Mouse (Mus musculus) bone marrow macrophage, adult 2 months (primary cell): ENCODE results near the gene Tymp.

ENCODE experiments used
- CTCF ChIP-seq: IDR thresholded peaks from 2 replicates; pipeline ENCODE4 v1.5.1; 2012; ENCODE audit warnings: low read depth, mild to moderate bottlenecking, low read length, moderate library complexity
- POLR2A ChIP-seq: IDR thresholded peaks from 2 replicates; pipeline ENCODE4 v1.6.1; 2012; ENCODE audit warnings: mild to moderate bottlenecking, low read depth, low read length, borderline replicate concordance

DNA sequence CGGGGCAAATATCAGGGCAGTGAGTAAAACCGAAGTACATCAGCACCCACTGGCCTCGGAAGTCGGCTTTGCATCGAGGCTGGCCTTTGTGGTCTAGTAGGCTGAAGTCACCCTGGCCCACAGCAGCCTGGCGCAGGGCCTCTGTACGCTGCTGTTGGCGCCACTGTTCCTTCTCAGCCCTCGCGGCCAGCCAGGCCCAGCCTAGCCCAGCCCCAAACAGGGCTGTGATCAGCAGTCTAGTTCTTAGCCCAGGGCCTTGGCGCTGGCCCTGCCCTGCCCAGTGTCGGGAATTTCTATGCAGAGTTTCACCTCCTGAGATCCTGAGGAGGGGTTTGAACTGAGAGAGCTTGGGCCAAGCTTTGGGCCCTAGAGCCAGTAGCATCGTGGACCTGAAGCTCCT is 4.8 kb downstream of the Tymp start:
- no peak for TF ChIP-seq CTCF
- no peak for TF ChIP-seq POLR2A
